In the genomic region with DNA sequence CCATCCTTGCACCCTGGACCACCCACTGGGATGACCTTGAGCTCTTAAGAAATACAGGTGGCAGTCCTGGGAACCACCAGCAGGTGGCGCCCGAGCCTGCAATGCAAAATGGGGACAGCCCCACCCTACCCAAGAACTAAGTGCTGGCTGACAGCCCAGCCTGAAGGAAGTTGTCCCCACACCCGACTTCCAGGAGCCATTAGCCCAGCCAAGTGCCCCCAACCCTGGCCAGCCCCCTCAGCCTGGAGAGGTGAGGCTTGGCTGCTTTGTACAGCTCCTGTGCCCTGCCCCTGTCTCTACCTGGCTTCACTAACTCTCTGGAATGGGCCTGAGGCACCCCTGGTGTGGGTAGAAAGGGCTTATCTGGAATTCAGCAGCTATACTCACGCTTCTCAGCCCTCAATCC, we compare ENCODE assay signal across 8 mouse cellular contexts. TPM values are rescaled to one million over a fixed set of nuclear protein-coding genes. Genes with fewer than 3 reads are reported as not detected.
DNase-seq lines count a peak whose midpoint lies in the region; ATAC-seq lines count a peak whose summit lies in the region.

No protein-coding gene starts in this region.

- no peaks in the 10 kb centered on the region for H3K27me3 ChIP-seq in hindbrain, embryonic 15.5 days

- no peaks in the 10 kb centered on the region for H3K9me3 ChIP-seq in hindbrain, embryonic 15.5 days

- 0 out of 2 replicates have a peak overlapping the region, but pooled peaks have one; percentile 3 for H3K27ac ChIP-seq in hindbrain, embryonic 15.5 days (replicated peaks)

- peaks cover 49% of the 10 kb centered on the region for H3K4me1 ChIP-seq in hindbrain, embryonic 15.5 days (replicated peaks)

- H3K36me3 ChIP-seq in hindbrain, embryonic 15.5 days = no peaks in the 10 kb centered on the region

- no peak overlapping the region for H3K4me2 ChIP-seq in hindbrain, embryonic 15.5 days

- WGBS in hindbrain, embryonic 15.5 days = 11% methylated on average over 4 of the region's 4 CpGs

- DNase-seq in R1 (ENCODE audit: low read depth, low spot score) = peak; percentile 94
- peak; percentile 87 to 93 for DNase-seq in cerebellum, postnatal 25 days
- DNase-seq in frontal cortex, postnatal 36 days (ENCODE audit: low spot score in 2 of 2) = peak; percentile 89 to 93
- DNase-seq in left cerebral cortex, adult 11 months (ENCODE audit: low spot score) = peak; percentile 81
- DNase-seq in lung, postnatal 4 days = peak; percentile 93 to 95
- DNase-seq in right cerebral cortex, adult 2 months (ENCODE audit: low spot score in 2 of 2) = peak; percentile 89 to 94
- DNase-seq in urinary bladder, postnatal 10 days (ENCODE audit: low spot score) = peak; percentile 78

- ATAC-seq in hindbrain, embryonic 15.5 days (ENCODE audit: low FRiP score, low read depth) = peak; percentile 31; the same call in 1 of the 2 replicates

- H3K4me3 ChIP-seq in hindbrain, embryonic 15.5 days = no peak overlapping the region

- no peak overlapping the region for H3K9ac ChIP-seq in hindbrain, embryonic 15.5 days

RNA-seq across cellular contexts. Expression of gene Ptger1, which starts 4.1 kb away (rescaled TPM):
- polyA plus RNA-seq in hindbrain, embryonic 15.5 days (2015; fragmentation: Nextera tagmentation; extraction: Ambion mirVana) = 1.00 and 1.0 TPM in 2 replicates

RNA-seq across cellular contexts. Expression of gene Gipc1, which starts 9.9 kb away (rescaled TPM):
- 132 and 133 TPM in 2 replicates for polyA plus RNA-seq in hindbrain, embryonic 15.5 days (2015; fragmentation: Nextera tagmentation; extraction: Ambion mirVana)

RNA-seq across cellular contexts. Expression of gene Pkn1, which starts 36.6 kb away (rescaled TPM):
- polyA plus RNA-seq in hindbrain, embryonic 15.5 days (2015; fragmentation: Nextera tagmentation; extraction: Ambion mirVana) = 27.1 and 30.9 TPM in 2 replicates

RNA-seq across cellular contexts. Expression of gene Ddx39, which starts 52.6 kb away (rescaled TPM):
- 97.5 and 105 TPM in 2 replicates for polyA plus RNA-seq in hindbrain, embryonic 15.5 days (2015; fragmentation: Nextera tagmentation; extraction: Ambion mirVana)

RNA-seq across cellular contexts. Expression of gene Dnajb1, which starts 54.4 kb away (rescaled TPM):
- polyA plus RNA-seq in hindbrain, embryonic 15.5 days (2015; fragmentation: Nextera tagmentation; extraction: Ambion mirVana) = 58.1 and 60.9 TPM in 2 replicates
